Mouse (Mus musculus) WW6 (cell line): ENCODE results near the gene Zdhhc19.

Source experiments
- DNase-seq: peaks from one replicate; pipeline ENCODE4 v3.0.0-alpha.2; 2013; ENCODE audit warnings: low read depth, low spot score

Gene Zdhhc19

DNA sequence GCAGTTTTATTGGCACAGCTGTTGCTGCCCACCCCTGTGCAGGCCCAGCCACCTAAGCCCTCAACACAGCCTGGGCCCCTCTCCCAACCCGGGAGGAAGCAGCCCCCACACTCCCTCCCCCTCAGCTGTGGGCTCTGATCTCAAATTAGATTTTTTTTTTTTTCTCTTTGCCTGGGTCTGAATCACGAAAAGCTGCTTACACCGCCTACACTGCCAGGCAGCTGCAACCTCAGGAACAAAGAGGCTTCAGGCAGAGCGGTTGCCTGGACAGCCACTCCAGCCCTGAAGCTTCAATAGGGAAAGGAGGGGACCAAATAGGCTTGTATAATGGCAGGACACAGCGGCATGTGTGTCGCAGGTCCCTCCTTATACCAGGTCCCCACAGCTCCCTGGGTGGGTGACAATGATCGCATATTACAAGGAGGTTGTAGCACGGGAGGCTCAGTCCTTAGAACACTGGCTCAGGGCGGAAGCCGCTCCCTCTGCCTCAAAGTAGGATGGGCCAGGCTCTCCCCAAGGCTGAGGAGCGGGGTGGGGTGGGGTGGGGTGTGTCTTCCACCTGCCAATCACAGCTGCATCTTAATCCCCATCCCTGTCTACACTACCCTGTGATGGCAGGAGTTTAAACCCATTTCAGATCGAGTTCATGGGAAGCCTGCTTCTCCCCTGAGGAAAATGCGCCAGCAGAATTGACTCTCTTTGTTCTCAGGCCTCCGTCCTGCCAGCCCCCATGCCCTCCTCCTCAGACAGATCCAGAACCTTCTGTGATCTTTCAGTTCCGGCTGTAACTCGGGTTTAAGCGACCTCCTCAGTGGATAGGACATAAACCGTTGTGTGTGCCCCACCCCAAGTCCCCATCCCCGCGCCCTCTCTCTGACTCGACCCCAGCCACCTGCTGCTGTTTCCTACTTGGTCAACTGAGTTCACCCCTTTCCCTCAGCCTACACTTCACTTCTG, 20.2 kb downstream of the Zdhhc19 start:
- no peak for DNase-seq

DNA sequence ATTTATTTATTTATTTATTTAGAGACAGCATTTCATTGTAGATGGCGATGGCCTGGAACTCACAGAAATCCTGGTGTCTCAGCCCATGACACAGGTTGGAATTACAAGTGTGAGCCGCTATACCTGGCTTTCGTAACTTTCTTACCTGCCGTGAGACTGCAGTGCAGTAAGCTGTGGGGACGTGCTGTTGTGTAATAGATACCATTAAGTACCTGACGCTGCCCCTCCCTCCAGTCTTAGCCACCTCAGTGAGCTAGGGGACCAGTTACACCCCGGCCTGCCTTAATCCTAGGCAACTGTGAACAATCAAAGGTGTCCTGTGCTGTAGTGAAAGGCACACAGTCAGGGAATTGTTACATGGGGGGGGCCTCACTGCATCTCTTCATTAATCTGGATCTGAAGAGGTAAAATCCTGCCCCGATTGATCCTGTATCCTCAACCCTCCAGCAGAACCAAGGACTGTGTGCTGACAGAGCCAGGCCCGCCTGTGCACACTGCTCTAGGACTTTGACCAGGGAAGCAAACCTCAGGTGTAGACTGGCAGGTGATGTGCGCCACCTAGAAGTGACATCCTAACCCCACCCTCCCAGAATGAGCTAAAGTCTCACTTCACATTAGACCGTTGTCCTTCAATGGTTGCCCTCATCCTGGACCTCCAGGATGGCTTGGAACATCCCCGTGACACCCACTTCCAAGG, 21.9 kb downstream of the Zdhhc19 start:
- no peak for DNase-seq

DNA sequence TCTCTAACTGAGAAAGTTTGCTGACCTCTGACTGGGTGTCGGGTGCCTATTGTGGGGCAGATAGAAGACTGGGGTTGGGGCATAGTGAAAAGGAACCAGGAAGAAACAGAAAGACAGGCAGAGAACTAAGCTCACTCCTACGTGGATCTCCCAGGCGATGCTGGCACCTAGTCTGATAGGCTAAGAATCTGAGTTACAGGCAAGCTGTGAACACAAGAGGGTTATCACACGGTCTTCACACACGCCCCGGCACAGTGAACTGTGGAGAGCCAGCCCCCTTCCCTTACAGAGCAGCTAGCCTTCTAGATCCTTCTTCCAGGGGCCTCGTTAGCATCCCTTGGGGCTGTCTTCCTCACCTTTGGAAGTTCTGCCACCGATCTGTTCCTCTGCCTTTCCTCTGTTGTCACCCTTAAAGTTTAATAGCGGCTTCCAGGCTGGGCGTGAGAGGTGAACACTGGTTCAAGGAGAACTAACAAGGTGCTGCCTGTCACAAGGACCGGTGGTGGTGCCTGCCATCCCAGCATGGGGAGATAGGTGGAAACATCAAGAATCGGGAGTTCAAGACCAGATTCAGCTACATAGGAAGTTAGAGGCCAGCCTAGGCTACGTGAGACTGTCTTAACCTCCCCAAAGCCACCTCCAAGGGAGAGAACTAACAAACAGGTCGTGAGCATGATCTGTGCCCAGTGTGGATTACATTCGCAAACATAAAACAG, 23.7 kb downstream of the Zdhhc19 start:
- no peak for DNase-seq

DNA sequence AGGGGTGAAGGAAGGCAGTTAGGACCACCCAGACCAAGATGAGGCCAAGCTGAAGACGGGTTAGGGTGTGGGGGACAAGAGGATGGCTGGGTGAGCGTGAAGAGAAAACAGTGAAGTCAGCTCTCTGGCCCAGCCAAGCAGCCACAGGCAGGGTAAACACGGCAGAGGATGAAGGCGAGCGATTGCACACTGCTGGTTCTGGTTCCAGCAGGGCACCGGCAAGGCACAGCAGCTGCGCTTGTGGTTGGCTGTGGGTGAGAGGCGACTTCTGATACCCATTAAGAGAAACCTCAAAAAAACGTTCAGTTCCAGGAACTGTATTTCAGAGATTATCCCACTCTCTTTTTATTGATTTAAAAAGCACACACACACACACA, 24.3 kb downstream of the Zdhhc19 start:
- no peak for DNase-seq

DNA sequence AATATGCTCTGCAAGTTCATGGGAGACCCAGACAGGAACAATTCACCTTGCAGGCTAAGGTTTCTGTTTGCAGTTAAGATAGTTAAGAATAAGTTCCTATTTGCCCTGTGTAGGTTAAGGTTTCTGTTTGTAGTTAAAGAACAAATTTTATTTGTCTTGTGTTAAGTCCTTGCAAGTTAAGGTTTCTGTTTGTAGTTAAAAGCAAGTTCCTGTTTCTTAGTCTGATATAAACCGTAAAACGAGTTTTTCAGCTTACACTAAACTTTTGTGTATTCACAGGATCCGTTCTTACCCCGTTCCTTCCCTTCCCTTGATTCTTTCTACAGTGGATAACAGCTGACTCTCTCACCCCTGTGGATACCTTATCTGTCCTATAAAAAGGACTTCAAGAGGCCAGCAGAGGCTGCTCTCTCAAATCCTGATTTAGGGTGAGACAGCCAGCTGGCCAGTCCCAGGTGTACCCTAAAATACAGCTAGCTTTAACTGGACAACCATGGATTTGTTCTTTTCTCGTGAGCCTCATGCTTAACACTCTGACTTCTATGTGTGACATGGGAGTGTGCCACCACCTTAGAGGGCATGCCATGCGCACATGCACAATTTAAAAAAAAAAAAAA, 26.6 kb downstream of the Zdhhc19 start:
- no peak for DNase-seq

DNA sequence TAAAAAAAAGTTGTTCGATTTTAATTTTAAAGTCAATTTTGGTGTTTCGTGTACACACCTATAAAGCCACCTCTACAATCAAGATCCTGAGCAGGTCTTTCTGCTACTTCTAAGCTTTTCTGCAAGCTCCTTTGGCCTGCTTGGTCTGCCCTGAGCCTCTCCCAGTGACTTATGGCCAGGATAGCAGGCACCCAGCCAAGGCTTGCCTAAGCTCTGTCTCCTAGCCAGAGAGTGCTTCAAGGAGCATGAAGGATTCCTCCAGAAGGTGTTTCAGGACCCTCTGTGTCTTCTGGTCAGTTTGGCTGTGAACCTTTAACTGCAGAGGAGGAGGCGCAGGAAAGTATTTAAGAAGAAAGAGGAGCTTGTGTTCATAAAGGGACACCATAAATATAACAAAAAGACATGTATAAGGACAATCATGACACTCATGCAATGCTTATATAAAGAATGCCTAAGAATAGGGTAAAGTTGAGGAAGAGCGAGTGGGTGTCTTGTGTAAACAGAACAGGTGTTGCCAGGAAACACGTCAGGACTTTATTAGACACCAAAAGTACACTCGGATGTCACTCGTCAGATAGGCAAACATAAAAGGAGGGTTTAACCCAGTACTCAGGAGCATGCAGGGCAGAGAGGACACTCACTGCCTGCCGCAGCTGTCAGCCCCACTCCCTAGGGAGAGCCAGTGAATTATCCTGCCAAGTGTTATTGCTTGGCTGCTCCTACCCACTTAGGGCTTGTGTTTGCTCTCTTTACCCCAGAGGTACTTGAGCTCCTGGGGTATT, 27.6 kb downstream of the Zdhhc19 start:
- no peak for DNase-seq

DNA sequence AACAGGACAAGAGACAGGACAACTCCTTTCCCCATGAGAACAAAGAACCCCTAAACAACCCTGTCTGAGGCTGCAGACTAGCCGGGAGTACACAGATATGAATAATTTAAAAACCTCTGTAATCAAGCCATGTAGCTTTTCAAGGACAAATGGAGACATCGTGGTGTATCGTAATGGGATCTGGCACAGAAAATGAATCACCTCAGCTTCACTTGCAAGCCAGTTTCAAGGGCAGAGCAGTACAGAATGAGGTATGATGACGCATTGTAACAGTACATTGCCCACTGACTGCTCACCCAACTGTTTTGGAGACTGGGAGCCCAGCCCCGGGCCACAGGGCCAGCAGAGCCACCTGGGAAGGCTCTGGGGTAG, 28.2 kb downstream of the Zdhhc19 start:
- no peak for DNase-seq

DNA sequence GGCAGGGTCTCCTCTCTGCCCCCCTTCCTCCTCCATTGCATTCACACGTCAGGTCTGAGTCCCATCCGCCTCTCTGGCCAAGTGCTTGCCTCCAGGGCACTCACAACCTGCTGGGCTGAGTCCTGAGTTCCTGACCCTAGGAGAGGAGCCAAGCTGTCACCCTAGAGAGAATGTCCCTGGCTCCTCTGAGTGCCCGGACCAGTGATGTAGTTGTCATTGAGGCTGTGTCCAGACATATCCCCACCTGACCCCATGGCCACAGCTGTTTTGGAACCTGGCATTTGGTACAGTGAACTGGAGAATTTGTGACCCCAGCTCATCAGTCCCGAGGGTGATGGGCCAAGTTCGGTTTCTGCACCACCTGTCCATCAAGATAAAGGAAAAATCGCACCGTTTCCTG, 30.8 kb downstream of the Zdhhc19 start:
- no peak for DNase-seq

DNA sequence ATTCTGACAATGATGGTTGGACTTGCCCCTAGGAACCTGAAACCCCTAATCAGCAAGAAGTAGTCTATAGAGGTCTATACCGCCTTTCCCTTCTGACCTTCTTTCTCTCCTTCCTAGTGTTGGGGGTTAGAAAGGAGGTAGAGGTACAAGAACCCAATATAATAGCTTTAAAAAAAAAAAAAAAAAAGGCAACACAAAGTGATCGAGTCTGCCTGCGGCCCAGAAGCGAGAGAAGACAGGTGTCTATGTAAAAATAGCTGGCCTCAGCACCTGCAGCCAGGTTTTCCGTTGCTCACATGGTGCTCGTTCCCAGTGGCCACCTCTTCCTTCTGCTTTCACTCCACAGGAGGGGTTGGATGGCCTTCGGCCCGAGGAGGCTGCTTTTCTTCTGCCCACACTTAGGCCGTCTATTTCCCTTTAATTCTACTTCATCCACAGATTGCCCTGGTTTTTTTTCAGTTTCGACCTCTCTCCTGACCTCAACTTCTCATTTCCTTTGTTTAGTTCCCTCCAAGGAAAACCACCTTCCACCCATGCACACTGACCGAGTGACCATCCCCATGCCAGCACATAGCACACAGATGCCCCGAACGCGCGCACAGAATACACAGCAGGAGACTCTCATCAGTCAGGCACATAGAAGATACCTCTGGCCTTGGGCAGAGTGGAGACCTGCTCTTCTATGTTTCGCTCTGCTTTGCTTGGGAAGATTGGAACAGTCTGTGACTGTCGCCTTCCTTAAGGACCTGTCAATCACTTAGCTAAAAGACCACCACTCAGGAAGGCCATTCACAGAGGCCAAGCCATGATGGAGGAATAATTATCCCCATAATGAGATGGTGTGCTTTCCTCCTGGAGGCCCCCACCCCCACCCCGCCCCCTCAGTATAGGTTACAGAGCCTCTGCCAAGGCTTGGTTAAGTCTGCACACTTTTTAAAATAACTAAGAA, 37.1 kb downstream of the Zdhhc19 start:
- no peak for DNase-seq

DNA sequence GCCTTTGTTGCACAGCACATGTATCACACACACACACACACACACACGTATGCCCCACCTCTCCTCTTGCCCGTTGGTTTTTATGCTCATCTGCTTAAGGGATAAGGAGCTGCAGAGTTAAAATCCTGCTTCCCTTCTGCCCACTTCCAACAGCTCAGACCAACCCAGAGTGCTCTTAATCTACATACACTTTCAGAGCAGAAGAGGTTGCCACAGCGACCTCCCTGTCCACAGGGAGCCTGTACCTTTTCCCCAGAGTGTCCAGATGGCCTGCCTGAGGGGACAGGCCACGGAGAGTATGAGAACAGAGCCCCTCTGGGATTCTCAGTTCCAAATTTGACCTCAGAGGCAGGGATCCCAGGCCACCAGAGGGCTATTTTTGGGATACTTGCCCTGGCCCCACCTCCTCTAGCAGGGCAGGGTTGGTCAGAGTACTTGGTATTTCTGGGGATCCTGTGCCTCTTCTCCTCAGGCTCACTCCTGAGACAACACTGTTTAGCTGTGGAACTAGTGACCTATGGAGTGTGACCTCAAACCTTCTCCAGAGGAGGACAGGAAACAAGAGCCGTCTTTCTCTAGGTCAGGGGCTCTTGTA, 39.2 kb downstream of the Zdhhc19 start:
- DNase-seq, result no peak

DNA sequence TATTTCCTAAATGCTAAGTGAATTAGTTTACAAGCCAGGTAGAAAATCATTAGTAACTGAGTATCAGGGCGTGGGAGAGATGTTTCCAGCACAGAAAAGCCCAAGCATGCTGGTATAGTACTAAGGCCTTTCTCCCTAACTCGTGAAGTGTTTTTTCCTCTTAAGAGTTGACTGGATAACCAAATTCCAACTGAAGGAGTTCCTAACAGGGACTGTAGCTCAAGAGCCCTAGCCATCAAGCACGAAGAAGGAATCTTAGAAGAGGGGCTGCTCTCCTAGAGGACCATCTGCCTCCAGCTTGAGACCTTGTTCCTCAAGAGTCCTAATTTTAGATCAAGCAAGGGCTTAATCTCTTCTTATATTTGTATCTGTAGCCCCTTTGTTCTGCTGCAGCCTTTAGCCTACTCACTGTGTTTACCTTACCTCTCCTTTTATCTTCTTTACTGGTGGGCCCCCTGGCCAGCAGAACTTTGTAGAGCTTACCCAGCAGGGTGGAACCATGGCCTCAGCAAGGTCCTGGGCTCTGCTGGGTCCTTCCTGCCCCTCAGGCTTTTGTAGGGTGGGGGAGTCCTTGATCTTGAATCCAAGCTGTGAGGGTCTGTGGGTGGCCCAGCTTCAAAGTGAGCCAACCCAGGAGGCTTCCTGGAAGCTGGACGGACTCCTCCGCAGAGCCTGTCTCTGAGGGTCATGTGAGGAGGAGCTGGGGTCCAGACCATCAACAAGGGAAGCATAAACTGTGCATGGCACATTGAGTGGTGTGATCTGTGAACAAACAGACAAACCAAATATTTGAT, 42.0 kb downstream of the Zdhhc19 start:
- DNase-seq, result no peak

DNA sequence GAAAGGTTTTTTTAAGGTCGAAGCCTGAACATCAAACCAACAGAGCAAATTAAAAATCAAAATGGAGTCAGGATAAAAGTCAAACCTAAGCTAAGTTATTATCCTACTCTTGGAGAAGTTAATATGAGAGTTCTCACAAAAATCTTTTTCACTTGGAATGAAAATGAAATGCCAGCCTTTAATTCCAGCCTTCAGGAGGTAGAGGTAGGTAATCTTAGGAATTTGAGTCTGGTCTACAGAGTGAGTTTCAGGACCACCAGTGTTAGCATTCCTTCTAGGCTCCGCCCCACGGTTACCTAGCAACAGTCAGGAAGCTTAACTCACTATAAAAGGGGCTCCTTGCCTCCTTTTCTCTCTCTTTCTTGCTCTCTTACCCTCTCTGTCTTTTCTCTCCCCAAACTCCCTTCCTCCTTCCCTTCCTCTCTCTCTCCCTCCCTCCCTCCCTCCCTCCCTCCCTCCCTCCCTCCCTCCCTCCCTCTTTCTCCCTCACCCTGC, 42.7 kb downstream of the Zdhhc19 start:
- no peak for DNase-seq

DNA sequence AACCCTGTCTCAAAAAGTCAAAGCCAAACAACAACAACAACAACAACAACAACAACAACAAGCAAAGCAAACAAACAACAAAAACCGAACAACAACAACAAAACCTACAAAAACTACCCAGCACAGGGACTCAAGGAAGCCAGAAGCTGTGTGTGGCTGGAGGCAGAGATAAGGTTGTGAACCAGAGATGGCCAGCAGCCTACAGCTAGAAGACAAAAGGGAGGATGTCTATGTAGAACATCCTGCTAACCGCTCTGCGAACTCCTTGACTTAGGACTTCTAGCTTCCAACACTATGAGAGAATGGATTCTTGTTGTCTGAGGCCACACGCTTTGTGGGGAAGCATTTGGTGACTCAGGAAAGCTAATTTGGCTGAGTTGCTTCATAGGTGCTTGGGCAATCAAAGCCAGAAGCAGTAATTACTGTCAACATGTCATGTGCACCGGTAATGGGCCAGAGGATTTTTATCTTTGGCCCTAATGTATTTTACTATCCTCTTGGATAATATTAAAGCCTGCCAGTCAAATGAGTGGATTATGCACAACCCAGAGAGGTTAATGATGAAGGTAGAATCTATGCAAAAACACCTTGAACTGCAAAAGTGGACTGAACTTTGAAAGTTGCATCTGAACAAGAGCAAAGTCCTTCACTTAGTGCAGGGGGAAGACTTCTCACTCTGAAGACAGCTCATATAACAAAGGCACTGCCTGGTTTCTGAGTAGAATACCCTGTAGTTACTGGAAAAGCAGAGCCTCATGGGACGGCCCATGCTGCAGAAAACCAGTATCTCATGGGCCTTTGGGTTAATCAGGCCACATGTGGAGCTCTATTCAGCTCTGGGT, 45.5 kb downstream of the Zdhhc19 start:
- DNase-seq, result no peak

DNA sequence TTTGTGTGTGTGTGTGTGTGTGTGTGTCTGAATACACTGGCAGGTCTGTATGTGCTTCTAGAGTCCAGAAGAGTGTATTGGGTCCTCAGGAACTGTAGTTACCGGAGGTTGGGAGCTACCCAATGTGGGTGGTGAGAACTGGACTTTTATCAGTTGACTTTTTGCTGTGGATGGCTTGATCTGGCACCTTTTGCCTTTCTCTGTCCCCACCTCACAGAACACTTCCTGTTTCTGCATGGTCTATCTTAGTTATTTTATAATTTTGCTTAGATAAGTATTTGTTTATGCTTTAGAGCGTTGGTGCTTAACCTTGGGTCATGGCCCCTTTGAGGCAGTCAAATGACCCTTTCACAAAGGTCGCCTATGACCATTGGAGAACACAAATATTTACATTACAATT, 47.4 kb downstream of the Zdhhc19 start:
- DNase-seq, result no peak

DNA sequence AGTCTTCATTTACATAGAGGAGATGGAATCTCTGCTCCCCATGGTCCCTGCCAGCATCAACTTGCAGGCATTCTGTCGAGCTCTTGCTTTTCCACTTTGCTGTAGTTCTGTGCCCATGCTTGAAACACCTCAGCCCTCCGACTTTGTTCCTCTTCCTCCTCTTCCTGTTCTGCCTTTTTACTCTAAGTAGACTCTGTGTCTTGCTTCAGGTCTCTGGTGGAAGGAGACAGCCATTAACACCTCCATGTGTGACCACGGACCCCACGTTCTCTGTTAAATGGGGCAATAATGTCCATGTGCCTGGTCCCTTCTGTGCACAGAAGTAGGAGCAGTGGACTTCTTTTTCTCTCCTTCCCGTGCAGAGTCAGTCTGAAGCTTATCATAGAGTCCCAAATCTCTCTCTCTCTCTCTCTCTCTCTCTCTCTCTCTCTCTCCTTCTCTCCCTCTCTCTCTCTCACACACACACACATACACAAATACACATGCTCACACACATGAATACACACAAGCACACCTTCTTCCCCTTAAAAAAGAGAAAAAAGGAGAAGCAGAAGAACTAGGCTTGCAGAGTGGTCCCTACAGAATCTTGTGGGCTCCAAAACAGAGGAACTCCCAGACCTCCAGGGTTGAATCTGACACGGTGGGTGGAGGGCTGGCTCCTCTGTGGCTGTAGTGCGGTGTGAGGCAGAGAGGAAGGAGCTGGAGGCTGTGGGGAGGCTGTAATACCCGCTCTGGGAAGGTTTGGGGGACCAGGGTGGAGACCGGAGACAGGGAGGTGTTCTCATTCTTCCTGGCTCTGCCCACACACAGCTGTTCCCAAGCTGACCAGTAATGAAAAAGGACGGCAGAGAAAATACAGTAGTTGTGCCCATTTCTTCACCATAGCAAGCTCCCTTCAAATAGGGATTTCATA, 51.3 kb downstream of the Zdhhc19 start:
- no peak for DNase-seq

DNA sequence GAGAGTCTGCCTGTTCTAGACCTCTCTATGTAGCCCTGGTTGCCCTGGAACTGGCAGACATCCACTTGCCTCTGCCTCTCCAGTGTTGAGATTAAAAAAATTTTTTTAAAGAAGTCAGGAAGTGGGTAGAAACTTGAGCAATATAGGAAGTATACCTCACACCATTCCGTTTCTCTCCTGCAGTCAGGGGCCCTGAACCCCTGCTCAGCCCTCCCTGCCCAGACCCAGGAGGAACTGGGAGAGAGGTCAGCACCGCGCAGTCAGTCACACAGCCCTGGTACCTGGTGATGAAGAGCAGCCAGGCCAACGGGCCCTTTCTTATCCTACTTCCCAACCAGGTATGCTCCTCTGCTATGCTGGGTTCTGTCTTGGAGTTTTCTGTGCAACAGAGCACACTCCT, 54.0 kb downstream of the Zdhhc19 start:
- DNase-seq, result no peak

DNA sequence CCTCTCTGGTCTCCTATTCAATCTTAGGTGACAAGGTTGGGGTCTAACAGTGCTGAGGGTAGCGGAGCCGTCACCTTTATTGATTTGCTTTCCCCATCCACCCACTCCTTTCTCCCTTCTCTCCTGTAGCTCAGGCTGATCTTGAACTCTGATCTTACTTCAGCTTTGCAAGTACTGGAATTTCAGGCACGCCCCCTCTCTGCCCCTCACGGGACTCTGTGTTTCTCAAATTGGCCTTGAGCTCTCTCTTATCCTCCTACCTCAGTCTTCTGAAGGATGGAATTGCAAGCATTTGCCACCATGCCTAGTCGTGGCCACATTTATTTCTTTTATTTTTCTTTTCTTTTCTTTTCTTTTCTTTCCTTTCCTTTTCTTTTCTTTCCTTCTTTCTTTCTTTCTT, 54.4 kb downstream of the Zdhhc19 start:
- DNase-seq, result no peak
